ENCODE assay signal across 29 mouse cellular contexts in genomic region chr5:150374778-150375559, GRCm38 (mm10).
DNase-seq lines count a peak whose midpoint lies in the region; ATAC-seq and TF ChIP-seq lines count a peak whose summit lies in the region.
"Had no signal": no experiment of that assay in that cellular context is flagged by ENCODE, and none has a peak within 500 bp of the region (broad histone marks: within the 10 kb centered on the region; RNA-seq: fewer than 3 reads in every experiment).

No protein-coding gene starts in this region.

- no peaks in the 10 kb centered on the region for H3K36me3 ChIP-seq in intestine, embryonic 14.5 days (ENCODE audit: control insufficient read depth, insufficient read depth, low read length)
- H3K36me3 ChIP-seq in intestine, postnatal 0 days (ENCODE audit: control insufficient read depth, insufficient read depth): no peaks in the 10 kb centered on the region
- no peaks in the 10 kb centered on the region for H3K36me3 ChIP-seq in stomach, embryonic 15.5 days
- no peaks in the 10 kb centered on the region for H3K36me3 ChIP-seq in stomach, postnatal 0 days (ENCODE audit: control insufficient read depth, insufficient read depth, low read length)
- H3K36me3 ChIP-seq: embryonic facial prominence, embryonic 10.5 days; embryonic facial prominence, embryonic 15.5 days; forebrain, embryonic 12.5 days; limb, embryonic 12.5 days; liver, embryonic 15.5 days had no signal

- TF ChIP-seq CTCF in intestine, postnatal 0 days (IDR thresholded peaks at IDR 0.05; ENCODE audit: low read depth): no peak
- TF ChIP-seq CTCF in stomach, postnatal 0 days (IDR thresholded peaks at IDR 0.05; ENCODE audit: low read depth): no peak

- no peak overlapping the region for H3K4me3 ChIP-seq in intestine, embryonic 14.5 days (ENCODE audit: low read depth, low read length)
- H3K4me3 ChIP-seq in intestine, postnatal 0 days (ENCODE audit: low read depth, low read length): no peak overlapping the region
- no peak overlapping the region for H3K4me3 ChIP-seq in stomach, embryonic 15.5 days (replicated peaks)
- H3K4me3 ChIP-seq in stomach, postnatal 0 days (ENCODE audit: low read depth, low read length): no peak overlapping the region
- H3K4me3 ChIP-seq: embryonic facial prominence, embryonic 10.5 days; embryonic facial prominence, embryonic 15.5 days; forebrain, embryonic 12.5 days; hindbrain, embryonic 15.5 days; limb, embryonic 12.5 days; liver, embryonic 15.5 days; megakaryocyte, embryonic 14.5 days; midbrain, embryonic 12.5 days; myocyte; neural tube, embryonic 13.5 days had no signal

- no peaks in the 10 kb centered on the region for H3K27me3 ChIP-seq in intestine, embryonic 14.5 days (replicated peaks; ENCODE audit: control insufficient read depth, insufficient read depth, low read length)
- H3K27me3 ChIP-seq in intestine, postnatal 0 days (replicated peaks; ENCODE audit: control insufficient read depth, insufficient read depth, low read length): no peaks in the 10 kb centered on the region
- no peaks in the 10 kb centered on the region for H3K27me3 ChIP-seq in stomach, embryonic 15.5 days (replicated peaks)
- no peaks in the 10 kb centered on the region for H3K27me3 ChIP-seq in stomach, postnatal 0 days (ENCODE audit: control insufficient read depth, insufficient read depth, low read length)
- H3K27me3 ChIP-seq: embryonic facial prominence, embryonic 15.5 days; forebrain, embryonic 12.5 days; hindbrain, embryonic 15.5 days; limb, embryonic 12.5 days; liver, embryonic 15.5 days; megakaryocyte, embryonic 14.5 days; midbrain, embryonic 12.5 days; neural tube, embryonic 13.5 days had no signal

- H3K9ac ChIP-seq in intestine, embryonic 14.5 days (ENCODE audit: low read length): no peak overlapping the region
- H3K9ac ChIP-seq in intestine, postnatal 0 days (ENCODE audit: low read depth, low read length): no peak overlapping the region
- H3K9ac ChIP-seq in stomach, embryonic 15.5 days: no peak overlapping the region
- H3K9ac ChIP-seq in stomach, postnatal 0 days (ENCODE audit: low read length): no peak overlapping the region
- H3K9ac ChIP-seq: embryonic facial prominence, embryonic 15.5 days; forebrain, embryonic 12.5 days; forebrain, postnatal 0 days; hindbrain, embryonic 15.5 days; limb, embryonic 12.5 days; liver, embryonic 15.5 days; lung, embryonic 14.5 days; midbrain, embryonic 12.5 days; neural tube, embryonic 13.5 days had no signal

- no peak for DNase-seq in intestine, embryonic 14.5 days (ENCODE audit: low spot score)
- DNase-seq in stomach, postnatal 0 days (ENCODE audit: low spot score): no peak
- no peak for DNase-seq in lung, postnatal 10 days
- DNase-seq in frontal cortex, postnatal 25 days (ENCODE audit: low spot score in 2 of 2): no peak
- DNase-seq: adrenal gland, postnatal 25 days; B cell, adult 2 months; cerebellum, adult 11-12 months; cerebellum, adult 9-11 months; forebrain, postnatal 0 days; gastrocnemius, postnatal 10 days; heart, postnatal 36 days; kidney, postnatal 10 days; lung, embryonic 14.5 days; thymus, adult 2 months; thymus, postnatal 36 days had no signal

- no peaks in the 10 kb centered on the region for H3K9me3 ChIP-seq in intestine, embryonic 14.5 days (ENCODE audit: control insufficient read depth, low read length)
- no peaks in the 10 kb centered on the region for H3K9me3 ChIP-seq in intestine, postnatal 0 days (ENCODE audit: control insufficient read depth)
- H3K9me3 ChIP-seq in stomach, embryonic 15.5 days: no peaks in the 10 kb centered on the region
- no peaks in the 10 kb centered on the region for H3K9me3 ChIP-seq in stomach, postnatal 0 days (ENCODE audit: control insufficient read depth, low read length)
- H3K9me3 ChIP-seq: embryonic facial prominence, embryonic 10.5 days; embryonic facial prominence, embryonic 15.5 days; forebrain, embryonic 12.5 days; hindbrain, embryonic 15.5 days; limb, embryonic 12.5 days; liver, embryonic 15.5 days; megakaryocyte, embryonic 14.5 days; midbrain, embryonic 12.5 days; neural tube, embryonic 13.5 days had no signal

- 0 out of 2 replicates have a peak, but pooled peaks have one; percentile 27 for ATAC-seq in intestine, embryonic 14.5 days (replicated peaks; ENCODE audit: low FRiP score, low TSS enrichment, low read depth)
- ATAC-seq in intestine, postnatal 0 days: no peak
- no peak; the same call in 1 of the 2 replicates for ATAC-seq in stomach, embryonic 15.5 days (ENCODE audit: insufficient read depth, low FRiP score, low read depth)
- ATAC-seq in stomach, postnatal 0 days (ENCODE audit: low FRiP score, low TSS enrichment): no peak
- peak; percentile 80 for ATAC-seq in megakaryocyte, adult 5-6 weeks (ENCODE audit: poor library complexity, severe bottlenecking)
- ATAC-seq: forebrain, postnatal 0 days; inflammation-experienced regulatory T-cells, adult 6 months had no signal

- H3K4me2 ChIP-seq in intestine, embryonic 14.5 days (ENCODE audit: low read length): no peak overlapping the region
- no peak overlapping the region for H3K4me2 ChIP-seq in intestine, postnatal 0 days (replicated peaks; ENCODE audit: low read depth)
- no peak overlapping the region for H3K4me2 ChIP-seq in stomach, embryonic 15.5 days
- no peak overlapping the region for H3K4me2 ChIP-seq in stomach, postnatal 0 days (replicated peaks; ENCODE audit: low read depth)
- H3K4me2 ChIP-seq: embryonic facial prominence, embryonic 15.5 days; forebrain, embryonic 12.5 days; hindbrain, embryonic 15.5 days; limb, embryonic 12.5 days; liver, embryonic 15.5 days; lung, embryonic 14.5 days; midbrain, embryonic 12.5 days; neural tube, embryonic 13.5 days had no signal

- 0 out of 2 replicates have a peak, but pooled peaks cover 7% of the 10 kb centered on the region for H3K4me1 ChIP-seq in intestine, embryonic 14.5 days (replicated peaks; ENCODE audit: control insufficient read depth, insufficient read depth, low read length)
- H3K4me1 ChIP-seq in intestine, postnatal 0 days (replicated peaks; ENCODE audit: control insufficient read depth, insufficient read depth, low read length): no peaks in the 10 kb centered on the region
- 0 out of 2 replicates have a peak, but pooled peaks cover 3% of the 10 kb centered on the region for H3K4me1 ChIP-seq in stomach, embryonic 15.5 days
- H3K4me1 ChIP-seq in stomach, postnatal 0 days (replicated peaks; ENCODE audit: control insufficient read depth, insufficient read depth): no peaks in the 10 kb centered on the region
- H3K4me1 ChIP-seq: embryonic facial prominence, embryonic 15.5 days; forebrain, embryonic 12.5 days; hindbrain, embryonic 15.5 days; limb, embryonic 12.5 days; liver, embryonic 15.5 days; megakaryocyte, embryonic 14.5 days; midbrain, embryonic 12.5 days; neural tube, embryonic 13.5 days had no signal

- H3K27ac ChIP-seq in intestine, embryonic 14.5 days (ENCODE audit: low read depth): peak overlapping the region; percentile 60
- no peak overlapping the region for H3K27ac ChIP-seq in intestine, postnatal 0 days (ENCODE audit: low read depth, low read length)
- H3K27ac ChIP-seq in stomach, embryonic 15.5 days: peak overlapping the region; percentile 61; the same call in 1 of the 2 replicates
- H3K27ac ChIP-seq in stomach, postnatal 0 days (replicated peaks): no peak overlapping the region
- H3K27ac ChIP-seq: embryonic facial prominence, embryonic 10.5 days; embryonic facial prominence, embryonic 15.5 days; forebrain, embryonic 12.5 days; hindbrain, embryonic 15.5 days; limb, embryonic 12.5 days; liver, embryonic 15.5 days; midbrain, embryonic 12.5 days; neural tube, embryonic 13.5 days had no signal

- no peak for TF ChIP-seq EP300 in stomach, postnatal 0 days (optimal IDR thresholded peaks at IDR 0.05)

- WGBS in intestine, embryonic 14.5 days: 51% methylated on average over 8 of the region's 8 CpGs
- WGBS in intestine, postnatal 0 days: 68% methylated on average over 8 of the region's 8 CpGs
- 63% methylated on average over 8 of the region's 8 CpGs for WGBS in stomach, embryonic 15.5 days
- WGBS in stomach, postnatal 0 days: 66% methylated on average over 8 of the region's 8 CpGs

Comparison
In these comparisons a context has a peak if more than half of its experiments do, and no peak if none do; other contexts are left out.
1. ATAC-seq: peak in intestine, embryonic 14.5 days (single experiment) and megakaryocyte, adult 5-6 weeks (single experiment); none in intestine, postnatal 0 days (single experiment), stomach, embryonic 15.5 days (single experiment) and stomach, postnatal 0 days (single experiment).
2. H3K27ac ChIP-seq: peak in intestine, embryonic 14.5 days (single experiment) and stomach, embryonic 15.5 days (single experiment); none in intestine, postnatal 0 days (single experiment) and stomach, postnatal 0 days (single experiment).